Mouse (Mus musculus): ENCODE measurements around the gene Clic5.

DNA sequence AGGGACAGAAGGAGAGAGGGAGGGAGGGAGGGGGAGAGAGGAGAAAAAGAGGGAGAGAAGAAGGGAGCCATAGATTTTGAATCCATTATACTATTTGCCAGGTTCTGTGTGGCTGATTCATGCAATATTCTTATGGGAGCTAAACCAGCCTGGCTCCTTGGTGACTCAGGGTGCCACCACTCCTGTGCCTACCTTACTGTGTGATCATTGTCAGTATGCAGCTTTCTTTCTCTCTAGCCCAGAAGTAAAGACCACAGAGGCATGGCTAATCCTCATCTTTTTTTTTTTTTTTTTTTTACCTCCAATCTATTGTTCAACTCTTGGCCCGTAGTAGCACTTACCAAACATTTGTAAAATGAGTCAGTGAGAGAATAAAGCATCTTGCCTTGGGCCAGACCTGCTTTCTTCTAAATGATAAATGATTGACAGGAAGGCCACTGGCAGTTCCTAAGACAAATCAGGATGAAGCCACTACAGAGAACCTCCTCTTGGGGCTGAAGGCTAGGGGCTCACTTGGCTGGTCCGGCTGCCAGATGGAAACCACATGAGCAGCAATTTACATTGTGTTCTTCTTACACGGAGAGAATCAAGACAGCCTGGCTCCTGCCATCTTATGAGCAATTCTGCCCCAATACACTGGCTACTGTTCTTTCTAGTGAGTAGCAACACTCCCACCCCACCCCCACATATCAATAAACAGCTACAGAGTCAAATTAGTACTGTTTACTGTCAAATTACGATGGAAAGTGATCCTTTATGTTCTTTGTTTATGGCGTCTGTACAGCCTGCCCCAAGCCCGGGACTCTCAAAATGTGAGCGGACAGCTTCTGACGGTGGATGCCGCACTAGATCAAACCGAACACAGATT is 139.1 kb downstream of the Clic5 start:
- TF ChIP-seq POLR2AphosphoS2 (IDR thresholded peaks at IDR 0.05; ENCODE audit: low read length) (no peak), HCFC1 (IDR thresholded peaks at IDR 0.05; ENCODE audit: low read depth, low read length) (no peak), CTCF (IDR thresholded peaks at IDR 0.05 in 2 of 3, conservative IDR thresholded peaks at IDR 0.05 in 1 of 3; ENCODE audit: control insufficient read depth in 1 of 3, insufficient read depth in 1 of 3, low read depth in 2 of 3, low read length in 3 of 3, poor library complexity in 1 of 3, severe bottlenecking in 1 of 3) (no peak), CHD1 (IDR thresholded peaks at IDR 0.05; ENCODE audit: low read depth, low read length) (no peak), EP300 (IDR thresholded peaks at IDR 0.05; ENCODE audit: low read depth in 1 of 2, low read length in 2 of 2) (no peak), TBP (IDR thresholded peaks at IDR 0.05; ENCODE audit: low read depth, low read length) (no peak), RAD21 (IDR thresholded peaks at IDR 0.05; ENCODE audit: low read depth, low read length) (no peak), TAL1 (IDR thresholded peaks at IDR 0.05; ENCODE audit: low read length) (no peak), USF1 (IDR thresholded peaks at IDR 0.05; ENCODE audit: low read depth, low read length) (no peak)
